Mouse (Mus musculus): ENCODE measurements around the gene Xylb. TPM values are rescaled to one million over a fixed set of nuclear protein-coding genes. Genes with fewer than 3 reads are reported as not detected.
A peak's percentile ranks its signal among the peaks of the same experiment; 100 is the strongest.

The Xylb gene
- polyA plus RNA-seq, 2 experiments: 5.2 to 8.9 TPM

DNA sequence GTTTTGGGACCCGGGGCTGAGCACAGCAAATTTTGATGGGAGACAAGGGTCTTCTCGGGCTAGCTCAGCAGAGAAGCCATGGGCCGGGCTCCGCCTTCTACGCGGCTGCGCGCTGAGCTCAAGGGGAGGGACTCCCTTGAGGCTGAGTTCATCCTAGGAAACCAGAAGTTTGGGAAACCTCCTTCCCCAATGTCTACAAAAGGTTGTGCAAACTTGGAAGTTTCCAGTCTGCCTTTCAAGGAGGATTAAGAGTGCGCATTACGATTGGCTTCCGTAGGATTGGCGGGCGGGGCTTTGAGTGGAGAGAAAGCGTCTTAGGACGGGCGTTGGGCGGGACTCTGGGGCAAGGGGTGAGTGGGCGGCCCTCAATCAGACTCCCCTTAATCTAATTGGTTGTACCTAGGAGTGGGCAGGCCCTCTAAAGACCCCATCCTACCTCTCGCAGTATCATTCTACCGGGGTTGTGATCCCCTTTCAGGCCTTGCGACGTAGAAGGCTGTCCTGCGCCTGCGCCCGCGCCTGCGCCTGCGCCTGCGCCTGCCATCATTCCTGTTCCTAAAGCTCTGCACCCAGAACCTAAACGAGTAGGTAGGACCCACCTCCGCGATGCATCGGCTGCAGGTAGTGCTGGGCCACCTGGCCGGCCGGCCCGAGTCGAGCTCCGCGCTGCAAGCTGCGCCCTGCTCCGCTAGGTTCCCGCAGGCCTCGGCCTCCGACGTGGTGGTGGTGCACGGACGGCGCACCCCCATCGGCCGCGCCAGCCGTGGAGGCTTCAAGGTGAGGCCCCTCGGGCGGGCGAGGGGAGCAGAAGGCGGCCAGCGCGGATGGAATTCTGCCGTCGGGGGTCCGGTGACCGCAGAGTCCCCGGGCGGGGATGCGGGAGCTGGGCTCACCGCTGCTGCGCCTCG is 16.0 kb upstream of the Xylb start, which contains the start of gene Myd88:
Myd88 (minus strand) TSS at position 503 of the 908 bp plus-strand sequence.
- DNase-seq (ENCODE audit: low spot score) (peak; percentile 100), ATAC-seq (ENCODE audit: low FRiP score, low read depth) (peak; percentile 99)
- Histone ChIP-seq H3K36me3 (ENCODE audit: control insufficient read depth, insufficient read depth, low read length) (peaks cover 38% of the 10 kb centered on the region), H3K4me2 (replicated peaks; ENCODE audit: low read depth, low read length, severe bottlenecking) (peak within 1 kb of the TSS; percentile 75), H3K27ac (replicated peaks; ENCODE audit: low read depth, low read length) (peak within 1 kb of the TSS; percentile 82), H3K9ac (ENCODE audit: low read depth, low read length, severe bottlenecking) (peak within 1 kb of the TSS; percentile 77), H3K9me3 (ENCODE audit: control insufficient read depth, low read length) (no peaks in the 10 kb centered on the region), H3K4me1 (ENCODE audit: control insufficient read depth, insufficient read depth, low read length) (peaks cover 20% of the 10 kb centered on the region), H3K27me3 (ENCODE audit: control insufficient read depth, insufficient read depth, low read length) (no peaks in the 10 kb centered on the region), H3K4me3 (replicated peaks; ENCODE audit: low read length) (peak within 1 kb of the TSS; percentile 68)
- WGBS: 0% methylated on average over 57 of the region's 68 CpGs
- peak; percentile 61; the same call in 1 of the 2 replicates for TF ChIP-seq POLR2A (IDR thresholded peaks at IDR 0.05; ENCODE audit: borderline replicate concordance, extremely low read depth, insufficient read depth, insufficient read length)

DNA sequence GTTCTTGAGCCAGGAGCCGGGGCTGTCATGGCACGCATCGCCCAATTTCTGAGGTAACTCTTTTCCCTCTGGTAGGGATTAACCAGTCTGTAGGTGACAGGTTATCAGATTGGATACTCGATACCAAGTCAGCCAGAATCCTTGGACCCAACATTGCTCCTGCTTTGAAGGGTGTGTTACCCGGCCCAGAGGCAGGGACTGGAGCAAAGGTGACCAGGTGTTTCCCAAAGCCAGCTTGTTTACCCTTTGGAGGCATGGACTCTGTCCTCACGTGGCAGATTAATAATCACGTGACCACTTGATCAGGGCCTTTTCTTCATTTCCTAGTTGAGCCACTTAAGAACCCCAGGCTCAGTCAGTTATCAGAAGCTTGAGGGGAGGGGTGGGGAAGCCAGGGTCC is 14.5 kb upstream of the Xylb start:
- ATAC-seq (ENCODE audit: low FRiP score, low read depth) (no peak), DNase-seq (ENCODE audit: low spot score) (no peak)
- TF ChIP-seq POLR2A (IDR thresholded peaks at IDR 0.05; ENCODE audit: borderline replicate concordance, extremely low read depth, insufficient read depth, insufficient read length): no peak
- H3K9ac ChIP-seq (ENCODE audit: low read depth, low read length, severe bottlenecking): 0 out of 2 replicates have a peak overlapping the region, but pooled peaks have one; percentile 77
- H3K27me3 ChIP-seq (ENCODE audit: control insufficient read depth, insufficient read depth, low read length): no peaks in the 10 kb centered on the region
- H3K36me3 ChIP-seq (ENCODE audit: control insufficient read depth, insufficient read depth, low read length): peaks cover 43% of the 10 kb centered on the region
- H3K4me3 ChIP-seq (replicated peaks; ENCODE audit: low read length): no peak overlapping the region
- peaks cover 20% of the 10 kb centered on the region for H3K4me1 ChIP-seq (ENCODE audit: control insufficient read depth, insufficient read depth, low read length)
- H3K4me2 ChIP-seq (replicated peaks; ENCODE audit: low read depth, low read length, severe bottlenecking): no peak overlapping the region
- 92% methylated on average over 7 of the region's 7 CpGs for WGBS
- no peaks in the 10 kb centered on the region for H3K9me3 ChIP-seq (ENCODE audit: control insufficient read depth, low read length)
- H3K27ac ChIP-seq (replicated peaks; ENCODE audit: low read depth, low read length): no peak overlapping the region

DNA sequence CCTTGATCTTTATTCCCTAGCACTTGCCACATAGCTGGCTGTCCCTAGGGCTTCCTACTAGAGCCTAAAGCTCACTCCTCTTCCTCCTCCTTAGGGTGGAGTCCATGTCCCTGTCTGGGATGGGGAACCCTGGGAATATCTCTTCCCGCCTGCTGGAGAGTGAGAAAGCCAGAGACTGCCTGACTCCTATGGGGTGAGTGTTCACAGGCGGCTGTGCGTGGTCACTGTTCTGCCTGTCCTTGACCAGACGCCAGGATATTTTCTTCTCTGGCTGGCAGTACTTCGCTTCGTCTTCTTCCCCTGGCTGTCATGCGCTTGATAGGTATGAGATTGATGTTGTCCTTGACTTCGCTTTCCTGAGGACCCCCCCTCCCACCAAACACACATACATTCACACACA is 10.8 kb upstream of the Xylb start:
- ATAC-seq (ENCODE audit: low FRiP score, low read depth): no peak
- no peak overlapping the region for H3K27ac ChIP-seq (replicated peaks; ENCODE audit: low read depth, low read length)
- H3K4me2 ChIP-seq (replicated peaks; ENCODE audit: low read depth, low read length, severe bottlenecking): no peak overlapping the region
- WGBS: 94% methylated on average over 8 of the region's 8 CpGs
- H3K36me3 ChIP-seq (ENCODE audit: control insufficient read depth, insufficient read depth, low read length): peaks cover 66% of the 10 kb centered on the region
- DNase-seq (ENCODE audit: low spot score): no peak
- TF ChIP-seq POLR2A (IDR thresholded peaks at IDR 0.05; ENCODE audit: borderline replicate concordance, extremely low read depth, insufficient read depth, insufficient read length): no peak
- no peak overlapping the region for H3K4me3 ChIP-seq (replicated peaks; ENCODE audit: low read length)
- peaks cover 10% of the 10 kb centered on the region for H3K4me1 ChIP-seq (ENCODE audit: control insufficient read depth, insufficient read depth, low read length)
- no peaks in the 10 kb centered on the region for H3K27me3 ChIP-seq (ENCODE audit: control insufficient read depth, insufficient read depth, low read length)
- no peaks in the 10 kb centered on the region for H3K9me3 ChIP-seq (ENCODE audit: control insufficient read depth, low read length)
- H3K9ac ChIP-seq (ENCODE audit: low read depth, low read length, severe bottlenecking): no peak overlapping the region

DNA sequence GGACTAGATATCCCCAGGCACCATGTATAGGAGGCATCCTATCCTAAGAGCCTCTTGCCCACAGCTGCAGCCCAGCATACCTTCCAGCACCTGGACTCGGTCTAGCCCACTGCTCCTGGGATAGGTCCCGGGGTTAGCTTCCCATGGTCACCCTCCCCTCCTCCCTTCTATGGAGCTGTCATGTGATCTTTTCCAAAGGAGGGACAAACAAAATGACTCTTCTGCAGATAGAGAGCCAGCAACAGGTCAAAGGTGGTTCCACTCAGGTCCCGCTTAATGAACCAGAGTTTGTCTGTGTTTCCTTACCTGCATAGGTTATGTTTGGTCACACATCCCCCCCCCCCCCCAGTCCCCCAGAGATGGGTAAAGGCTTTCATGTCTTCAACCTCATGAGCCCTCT is 6.7 kb upstream of the Xylb start:
- no peaks in the 10 kb centered on the region for H3K4me1 ChIP-seq (ENCODE audit: control insufficient read depth, insufficient read depth, low read length)
- no peak for ATAC-seq (ENCODE audit: low FRiP score, low read depth)
- H3K9me3 ChIP-seq (ENCODE audit: control insufficient read depth, low read length): no peaks in the 10 kb centered on the region
- DNase-seq (ENCODE audit: low spot score): no peak
- no peak overlapping the region for H3K9ac ChIP-seq (ENCODE audit: low read depth, low read length, severe bottlenecking)
- WGBS: 80% methylated on average over 3 of the region's 3 CpGs
- no peak overlapping the region for H3K4me2 ChIP-seq (replicated peaks; ENCODE audit: low read depth, low read length, severe bottlenecking)
- no peak overlapping the region for H3K27ac ChIP-seq (replicated peaks; ENCODE audit: low read depth, low read length)
- H3K36me3 ChIP-seq (ENCODE audit: control insufficient read depth, insufficient read depth, low read length): peaks cover 48% of the 10 kb centered on the region
- H3K27me3 ChIP-seq (ENCODE audit: control insufficient read depth, insufficient read depth, low read length): no peaks in the 10 kb centered on the region
- no peak overlapping the region for H3K4me3 ChIP-seq (replicated peaks; ENCODE audit: low read length)
- no peak for TF ChIP-seq POLR2A (IDR thresholded peaks at IDR 0.05; ENCODE audit: borderline replicate concordance, extremely low read depth, insufficient read depth, insufficient read length)

DNA sequence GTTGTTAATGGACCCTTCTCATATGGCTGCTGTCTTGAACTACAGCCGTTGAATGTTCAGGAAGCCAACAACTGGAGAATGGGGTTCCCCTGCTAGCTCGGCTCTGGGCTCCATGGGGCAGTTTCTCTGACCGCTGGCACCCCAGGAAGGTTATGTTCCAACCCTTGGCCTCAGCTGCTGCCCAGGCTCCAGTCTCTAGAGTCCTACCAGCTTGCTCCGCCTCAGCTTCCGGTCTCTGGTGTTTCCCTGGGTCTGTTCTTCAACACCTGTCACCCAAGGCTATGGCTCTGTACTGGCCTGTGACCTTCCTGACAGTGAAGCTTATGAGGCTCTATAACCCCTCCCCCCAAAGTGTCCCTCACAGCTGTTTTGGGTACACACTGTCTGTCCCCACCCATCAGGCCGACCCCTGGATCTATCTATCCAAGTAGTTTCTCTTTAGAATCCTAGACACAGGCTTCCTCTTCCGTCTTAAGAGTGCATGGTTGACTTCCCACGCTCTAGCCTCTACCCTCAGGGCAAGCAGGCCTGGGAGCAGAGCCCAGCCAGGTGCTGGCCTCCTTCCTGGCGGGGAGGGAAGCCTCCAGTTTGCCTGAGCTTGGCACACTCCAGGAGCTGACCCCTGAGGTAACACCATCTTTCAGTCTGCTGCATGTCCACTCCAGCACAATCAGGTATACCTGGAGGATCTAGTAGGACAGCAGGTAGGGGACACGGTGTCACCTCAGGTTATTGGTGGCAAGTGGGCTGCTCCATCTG is 6.1 kb upstream of the Xylb start:
- 88% methylated on average over 10 of the region's 10 CpGs for WGBS
- no peak for TF ChIP-seq POLR2A (IDR thresholded peaks at IDR 0.05; ENCODE audit: borderline replicate concordance, extremely low read depth, insufficient read depth, insufficient read length)
- no peak overlapping the region for H3K27ac ChIP-seq (replicated peaks; ENCODE audit: low read depth, low read length)
- H3K4me2 ChIP-seq (replicated peaks; ENCODE audit: low read depth, low read length, severe bottlenecking): no peak overlapping the region
- no peaks in the 10 kb centered on the region for H3K27me3 ChIP-seq (ENCODE audit: control insufficient read depth, insufficient read depth, low read length)
- no peaks in the 10 kb centered on the region for H3K4me1 ChIP-seq (ENCODE audit: control insufficient read depth, insufficient read depth, low read length)
- H3K9me3 ChIP-seq (ENCODE audit: control insufficient read depth, low read length): no peaks in the 10 kb centered on the region
- DNase-seq (ENCODE audit: low spot score): no peak
- peaks cover 42% of the 10 kb centered on the region for H3K36me3 ChIP-seq (ENCODE audit: control insufficient read depth, insufficient read depth, low read length)
- no peak overlapping the region for H3K4me3 ChIP-seq (replicated peaks; ENCODE audit: low read length)
- no peak for ATAC-seq (ENCODE audit: low FRiP score, low read depth)
- H3K9ac ChIP-seq (ENCODE audit: low read depth, low read length, severe bottlenecking): no peak overlapping the region

Measured in limb, embryonic 14.5 days (tissue).